Mouse (Mus musculus): ENCODE measurements around the gene Atp5l. TPM values are rescaled to one million over a fixed set of nuclear protein-coding genes. Genes with fewer than 3 reads are reported as not detected.
A peak's percentile ranks its signal among the peaks of the same experiment; 100 is the strongest.

Atp5l gene
- total RNA-seq, 1 experiment from 2014 or later = 228 TPM

DNA sequence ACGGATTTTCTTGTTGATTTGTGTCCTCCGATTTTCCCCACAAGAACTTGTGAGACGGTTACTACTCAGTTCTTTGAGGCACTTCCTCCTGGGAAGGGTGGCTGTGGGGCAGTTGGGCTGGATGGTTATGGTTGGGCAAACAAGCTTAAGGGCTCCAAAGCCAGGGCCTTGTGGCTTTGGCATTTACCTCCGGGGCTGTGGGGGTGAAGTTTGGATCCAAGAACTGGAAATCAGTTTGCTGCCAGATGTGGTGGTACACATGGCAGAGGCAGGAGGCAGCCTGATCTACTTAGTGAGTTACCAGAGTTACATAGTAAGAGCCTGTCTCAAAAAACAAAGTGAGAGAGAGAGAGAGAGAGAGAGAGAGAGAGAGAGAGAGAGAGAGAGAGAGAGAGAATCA is 16.7 kb downstream of the Atp5l start:
- no peak for ATAC-seq (replicated peaks; ENCODE audit: insufficient number of reproducible peaks, low FRiP score, low TSS enrichment, poor library complexity, severe bottlenecking)

DNA sequence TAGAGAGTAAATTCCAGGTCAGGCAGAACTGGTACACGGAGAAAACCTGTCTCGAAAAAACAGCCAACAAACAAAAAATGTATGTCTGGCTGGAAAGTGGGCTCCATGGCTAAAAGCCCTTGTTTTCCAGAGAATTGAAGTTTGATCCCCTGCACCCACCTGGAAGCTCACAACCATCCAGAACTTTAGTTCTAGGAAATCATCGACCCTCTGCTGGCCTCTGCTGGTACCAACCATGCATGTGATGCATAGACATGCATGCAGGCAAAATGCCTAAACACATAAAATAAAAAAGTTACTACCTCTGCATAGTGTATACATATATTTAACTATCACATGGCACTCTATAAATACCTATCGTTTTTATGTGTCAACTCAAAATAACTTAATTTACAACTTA is 20.1 kb downstream of the Atp5l start:
- ATAC-seq (replicated peaks; ENCODE audit: insufficient number of reproducible peaks, low FRiP score, low TSS enrichment, poor library complexity, severe bottlenecking) = no peak

DNA sequence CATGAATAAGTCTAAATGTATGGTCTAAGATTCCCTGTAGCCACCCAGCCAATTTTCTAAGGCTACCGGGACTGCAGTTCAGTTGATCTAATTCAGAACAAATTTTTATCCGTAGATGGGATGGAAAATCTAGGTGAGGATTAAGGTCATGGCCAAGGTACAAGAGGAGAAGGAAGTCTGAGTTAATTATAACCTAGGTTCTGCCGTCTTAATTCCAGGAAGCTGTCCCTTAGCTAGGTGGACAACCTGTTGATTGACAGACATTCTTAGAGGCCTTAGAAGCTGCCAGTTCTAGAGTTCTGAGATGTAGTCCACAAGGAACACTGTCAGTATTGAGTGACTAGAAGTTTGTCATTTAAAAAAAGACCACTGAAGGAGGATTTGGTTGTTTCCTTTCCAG is 20.8 kb downstream of the Atp5l start:
- ATAC-seq (replicated peaks; ENCODE audit: insufficient number of reproducible peaks, low FRiP score, low TSS enrichment, poor library complexity, severe bottlenecking) = no peak

DNA sequence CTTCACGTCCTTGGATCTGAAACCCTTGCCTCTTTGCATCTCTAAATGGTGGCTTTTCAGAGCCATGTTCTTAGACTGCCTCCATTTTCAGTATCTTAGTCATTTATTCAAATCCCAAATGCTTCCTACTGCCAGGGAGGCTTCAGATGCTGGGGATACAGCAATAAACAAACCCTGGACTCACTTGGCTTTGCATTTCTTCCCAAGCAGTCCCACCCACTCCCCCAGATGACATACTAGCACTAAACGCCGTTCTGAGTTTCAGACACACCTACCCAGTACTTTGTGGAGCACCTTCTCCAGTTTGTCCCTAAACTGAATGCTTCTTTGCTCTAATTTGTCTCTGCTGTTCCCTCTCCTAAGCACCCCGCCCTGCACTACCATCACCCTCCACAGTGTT is 23.5 kb downstream of the Atp5l start:
- no peak for ATAC-seq (replicated peaks; ENCODE audit: insufficient number of reproducible peaks, low FRiP score, low TSS enrichment, poor library complexity, severe bottlenecking)

DNA sequence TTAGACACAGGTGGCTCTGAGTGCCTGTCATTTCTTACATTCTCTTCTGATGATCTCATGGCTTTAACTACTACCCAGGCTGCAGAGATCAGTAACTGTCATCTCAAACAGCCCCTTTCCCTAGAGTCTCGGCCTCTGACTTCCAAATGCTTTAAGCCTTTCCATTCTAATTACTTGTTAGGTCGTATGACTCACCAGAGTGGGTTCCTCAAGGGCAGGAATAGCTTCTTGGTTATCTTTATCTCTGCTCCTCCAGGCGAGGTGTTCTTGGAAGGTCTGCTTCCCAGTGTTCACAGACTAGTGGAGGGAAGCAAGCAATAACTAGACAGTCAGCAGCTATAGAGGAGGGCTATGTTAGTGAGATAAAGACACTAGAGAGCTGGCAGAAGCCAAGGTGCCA is 27.9 kb downstream of the Atp5l start:
- no peak for ATAC-seq (replicated peaks; ENCODE audit: insufficient number of reproducible peaks, low FRiP score, low TSS enrichment, poor library complexity, severe bottlenecking)

DNA sequence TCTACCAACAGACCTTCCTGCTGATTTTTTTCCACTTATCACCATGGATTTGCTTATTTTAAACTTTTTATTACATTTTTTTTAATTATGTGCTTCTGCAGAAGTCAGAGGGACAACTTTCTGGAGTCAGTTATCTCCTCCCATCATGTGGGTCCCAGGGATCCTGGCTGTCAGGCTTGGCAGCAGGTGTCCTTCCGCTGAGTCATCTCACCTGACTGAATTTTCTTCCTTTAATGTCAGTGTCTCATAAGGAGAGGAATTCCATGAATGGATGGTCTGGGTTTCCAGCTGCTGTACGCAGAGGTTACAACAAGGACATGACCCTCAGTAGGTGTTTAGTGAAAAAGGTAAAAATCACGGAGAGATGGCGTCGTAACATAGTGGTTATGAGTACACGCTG is 29.3 kb downstream of the Atp5l start:
- no peak for ATAC-seq (replicated peaks; ENCODE audit: insufficient number of reproducible peaks, low FRiP score, low TSS enrichment, poor library complexity, severe bottlenecking)

DNA sequence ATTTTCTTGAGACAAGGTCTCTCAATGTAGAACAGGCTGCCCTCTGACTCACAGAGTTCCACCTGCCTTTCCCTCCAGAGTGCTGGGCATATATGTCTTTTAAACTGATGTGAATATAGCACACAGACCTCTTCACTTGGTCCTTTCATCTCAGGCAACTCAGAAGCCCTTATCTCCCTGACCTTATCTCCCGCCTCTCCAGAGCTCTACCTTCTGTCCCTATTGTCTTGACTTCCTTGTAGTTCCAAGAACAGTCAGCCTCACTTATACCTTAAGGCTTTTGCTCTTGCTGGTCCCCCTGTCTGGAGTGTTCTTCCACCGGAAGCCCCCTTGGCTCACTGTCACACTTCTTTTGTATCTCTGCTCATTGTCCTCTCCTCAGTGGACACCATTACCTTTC is 30.4 kb downstream of the Atp5l start:
- no peak for ATAC-seq (replicated peaks; ENCODE audit: insufficient number of reproducible peaks, low FRiP score, low TSS enrichment, poor library complexity, severe bottlenecking)

DNA sequence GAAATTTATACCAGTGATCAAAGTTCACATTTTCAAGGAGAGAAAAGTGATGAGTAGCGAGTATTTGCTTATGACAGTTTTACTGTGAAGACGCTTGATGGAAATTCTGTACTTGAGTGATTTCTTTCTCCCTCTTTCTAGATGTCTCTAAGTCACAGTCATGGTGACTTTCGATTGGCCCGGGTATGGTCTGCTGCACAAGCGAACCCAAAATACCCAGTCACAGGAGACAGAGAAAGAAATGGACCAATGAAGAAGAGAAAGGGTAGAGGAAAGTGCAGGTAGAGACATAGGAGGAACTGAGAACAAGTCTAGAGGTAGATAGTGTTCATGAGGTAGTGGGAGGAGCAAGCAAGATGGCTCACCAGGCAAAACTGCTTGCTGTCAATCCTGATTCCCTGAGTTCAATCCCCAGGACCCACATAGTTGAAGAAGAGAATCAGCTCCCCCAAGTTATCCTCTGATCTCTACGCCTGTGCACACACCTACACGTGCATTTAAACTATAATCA is 32.4 kb downstream of the Atp5l start:
- ATAC-seq (replicated peaks; ENCODE audit: insufficient number of reproducible peaks, low FRiP score, low TSS enrichment, poor library complexity, severe bottlenecking) = no peak

DNA sequence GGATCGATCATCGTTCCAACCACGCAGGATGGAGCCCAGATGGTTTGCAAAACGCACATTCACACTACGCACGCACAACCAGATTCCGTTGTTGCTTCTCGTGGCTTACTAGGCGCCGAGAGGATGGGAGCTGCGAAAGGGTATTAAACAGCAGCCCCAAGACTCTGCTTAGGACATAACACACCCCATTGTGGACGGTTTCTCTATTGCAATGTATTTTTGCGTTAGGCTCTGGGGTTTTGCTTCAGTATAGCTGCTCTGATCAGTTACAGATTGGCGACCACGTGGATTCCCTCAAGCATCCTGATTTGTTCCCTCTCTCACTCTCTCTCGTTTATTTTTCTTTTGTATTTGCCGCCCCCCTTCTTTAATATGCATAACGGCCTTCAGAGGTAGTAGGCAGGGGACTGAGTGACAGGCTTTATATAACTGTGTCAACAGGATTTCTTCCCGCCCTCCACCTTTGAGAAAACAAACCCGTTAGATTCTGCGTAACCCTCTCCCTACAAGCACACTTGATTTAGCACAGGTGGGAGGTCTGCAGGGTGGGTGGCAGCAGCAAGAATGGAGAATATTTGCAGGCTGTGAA is 37.5 kb downstream of the Atp5l start:
- ATAC-seq (replicated peaks; ENCODE audit: insufficient number of reproducible peaks, low FRiP score, low TSS enrichment, poor library complexity, severe bottlenecking) = no peak

DNA sequence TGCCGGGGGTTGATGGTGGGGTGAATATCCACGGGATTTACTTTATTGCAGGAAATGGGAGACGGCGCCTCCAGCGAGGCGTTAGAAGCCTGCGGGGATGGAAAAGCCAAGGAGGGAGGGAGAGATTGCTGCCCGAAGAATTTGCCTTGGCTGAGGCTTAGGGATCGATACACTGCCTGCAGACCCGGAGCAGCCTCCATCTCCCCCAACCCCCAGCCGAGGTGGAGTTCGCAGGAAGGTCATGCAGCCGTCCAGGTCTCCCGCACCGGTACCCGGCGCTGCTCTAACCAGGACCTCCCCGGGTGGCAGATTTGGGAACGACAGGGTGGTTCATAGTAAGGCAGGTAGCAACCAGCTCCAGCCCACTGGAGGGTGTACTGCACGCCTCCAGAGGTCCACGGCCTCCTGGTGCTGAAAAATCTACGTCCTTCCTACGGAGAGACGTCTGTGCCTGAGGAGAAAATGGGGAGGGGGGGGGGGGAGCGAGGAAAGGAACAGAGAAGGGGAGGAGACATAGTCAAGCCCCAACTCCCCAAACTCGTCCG is 38.0 kb downstream of the Atp5l start:
- peak; percentile 34; the same call in 1 of the 2 replicates for ATAC-seq (replicated peaks; ENCODE audit: insufficient number of reproducible peaks, low FRiP score, low TSS enrichment, poor library complexity, severe bottlenecking)

DNA sequence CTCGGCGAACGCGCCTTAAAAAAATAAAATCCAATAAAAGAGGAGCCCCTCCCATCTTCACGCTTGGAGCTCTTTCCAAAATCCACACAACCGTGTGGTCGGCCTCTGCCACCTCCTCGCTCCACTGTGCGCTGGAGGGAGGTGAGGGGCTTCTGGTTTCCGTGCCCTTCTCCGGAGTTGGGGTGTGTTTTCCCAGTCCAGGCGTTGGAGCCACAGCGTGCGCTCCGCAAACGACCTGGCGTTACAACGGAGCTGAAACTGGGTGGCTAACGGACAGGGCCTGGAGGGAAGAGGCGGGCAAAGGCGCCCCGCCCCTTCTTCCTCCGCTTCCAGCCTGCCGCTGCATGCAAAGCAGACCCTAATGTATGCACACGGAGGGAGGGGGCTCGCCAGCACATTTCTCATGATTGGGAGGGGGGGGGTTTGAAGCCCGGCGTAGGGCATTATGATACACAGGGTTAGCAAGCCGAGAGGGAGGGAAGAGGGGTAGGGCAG is 38.6 kb downstream of the Atp5l start:
- ATAC-seq (replicated peaks; ENCODE audit: insufficient number of reproducible peaks, low FRiP score, low TSS enrichment, poor library complexity, severe bottlenecking) = peak; percentile 29; the same call in 1 of the 2 replicates

DNA sequence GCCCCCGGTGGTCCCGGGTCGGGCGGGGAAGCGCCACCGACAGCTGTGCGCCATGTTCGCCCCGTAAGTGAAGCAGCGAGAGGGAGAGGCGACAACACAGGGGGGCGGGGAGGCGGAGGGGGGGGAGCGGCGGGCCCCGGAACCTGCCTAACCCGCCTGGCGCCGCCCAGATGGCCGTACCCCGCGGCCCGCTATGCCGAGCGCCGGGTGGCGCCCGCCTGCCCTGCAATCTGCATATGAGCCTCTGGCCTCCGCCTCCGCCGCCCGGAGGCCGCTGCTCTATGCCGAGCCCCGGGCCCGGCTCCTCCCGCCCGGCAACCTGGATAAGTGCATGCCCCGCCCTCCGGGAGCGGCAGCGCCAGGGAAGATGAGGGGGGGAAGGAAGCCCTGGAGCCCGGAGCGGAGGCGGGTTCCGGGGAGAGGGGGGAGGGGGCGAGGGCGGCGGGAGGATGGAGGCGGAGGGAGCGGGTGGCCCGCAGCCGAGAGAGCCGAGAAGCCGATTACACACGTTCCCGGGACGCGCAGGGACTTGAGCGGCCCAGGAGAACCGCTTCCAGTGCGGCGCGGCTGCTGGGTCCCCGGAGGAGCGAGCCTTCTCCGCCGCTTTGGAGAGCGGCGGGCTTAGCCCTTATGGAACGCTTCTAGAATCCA is 39.2 kb downstream of the Atp5l start, which contains the start of gene Kmt2a:
Gene Kmt2a (minus strand): TSS at position 76 of the 651 bp plus-strand sequence.
- peak; percentile 82 for ATAC-seq (replicated peaks; ENCODE audit: insufficient number of reproducible peaks, low FRiP score, low TSS enrichment, poor library complexity, severe bottlenecking)

DNA sequence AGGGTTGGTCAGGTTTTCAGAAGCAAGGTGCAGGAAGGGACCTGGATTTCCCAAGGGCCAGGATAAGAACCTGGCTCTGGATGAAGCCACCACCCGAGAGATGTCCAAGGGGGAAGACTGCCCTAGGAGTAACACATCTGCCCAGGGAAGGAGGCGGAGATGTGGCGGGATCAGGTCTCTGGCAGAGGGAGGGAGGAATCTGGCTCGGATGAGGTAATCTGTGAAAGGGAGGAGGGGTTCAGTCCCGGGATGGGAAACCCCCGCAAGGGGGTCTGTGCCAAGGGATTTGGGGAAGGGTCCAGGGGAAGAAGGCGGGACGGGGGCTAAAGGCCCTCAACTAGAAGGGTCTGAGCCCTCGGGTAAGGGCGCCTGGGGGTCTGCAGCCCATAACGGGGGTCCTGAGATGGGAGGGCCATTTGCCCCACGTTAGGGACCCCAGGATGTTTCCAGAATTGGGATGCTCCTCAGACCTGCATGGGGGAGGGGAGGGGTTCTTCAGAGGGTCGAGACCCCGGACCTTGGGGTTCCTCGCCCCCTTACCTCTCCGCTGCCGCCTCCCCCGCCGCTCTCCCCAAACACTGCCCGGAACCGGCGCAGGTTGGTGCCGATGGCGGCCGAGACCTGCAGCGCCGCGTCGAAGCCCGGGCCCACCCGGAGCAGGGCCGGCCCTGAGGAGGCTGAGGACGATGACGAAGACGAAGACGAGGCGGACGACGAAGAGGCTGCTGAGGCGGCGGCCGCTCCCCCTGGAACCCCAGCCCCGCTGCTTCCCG is 40.0 kb downstream of the Atp5l start:
- no peak for ATAC-seq (replicated peaks; ENCODE audit: insufficient number of reproducible peaks, low FRiP score, low TSS enrichment, poor library complexity, severe bottlenecking)

DNA sequence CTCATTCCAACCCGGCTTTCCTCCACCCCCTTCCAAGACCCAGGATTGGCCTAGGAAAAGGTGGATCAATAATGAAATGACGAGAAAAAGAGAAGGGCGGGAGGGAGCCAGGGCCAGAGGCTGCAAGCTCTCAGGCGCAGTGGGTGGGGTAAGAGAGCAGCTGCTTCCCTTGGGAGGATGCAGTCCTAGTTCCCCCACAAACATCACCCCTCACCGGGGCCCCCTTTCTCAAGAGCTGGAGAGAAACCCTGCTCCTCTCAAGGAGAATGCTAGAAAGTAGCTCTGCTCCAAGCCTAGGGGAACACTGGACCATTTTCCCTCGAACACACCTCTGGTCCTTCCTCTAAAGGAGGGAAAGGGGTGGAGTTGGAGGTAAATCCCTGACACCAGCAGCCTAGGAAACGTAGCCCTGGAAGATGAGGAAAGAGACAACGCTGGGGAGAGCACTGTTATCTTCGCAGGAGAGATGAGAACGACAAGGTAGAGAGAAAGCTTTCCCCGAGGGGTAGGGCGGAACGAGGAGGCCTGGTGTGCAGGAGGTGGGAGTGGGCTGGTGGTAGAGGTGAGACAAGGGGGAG is 40.8 kb downstream of the Atp5l start:
- ATAC-seq (replicated peaks; ENCODE audit: insufficient number of reproducible peaks, low FRiP score, low TSS enrichment, poor library complexity, severe bottlenecking) = no peak

DNA sequence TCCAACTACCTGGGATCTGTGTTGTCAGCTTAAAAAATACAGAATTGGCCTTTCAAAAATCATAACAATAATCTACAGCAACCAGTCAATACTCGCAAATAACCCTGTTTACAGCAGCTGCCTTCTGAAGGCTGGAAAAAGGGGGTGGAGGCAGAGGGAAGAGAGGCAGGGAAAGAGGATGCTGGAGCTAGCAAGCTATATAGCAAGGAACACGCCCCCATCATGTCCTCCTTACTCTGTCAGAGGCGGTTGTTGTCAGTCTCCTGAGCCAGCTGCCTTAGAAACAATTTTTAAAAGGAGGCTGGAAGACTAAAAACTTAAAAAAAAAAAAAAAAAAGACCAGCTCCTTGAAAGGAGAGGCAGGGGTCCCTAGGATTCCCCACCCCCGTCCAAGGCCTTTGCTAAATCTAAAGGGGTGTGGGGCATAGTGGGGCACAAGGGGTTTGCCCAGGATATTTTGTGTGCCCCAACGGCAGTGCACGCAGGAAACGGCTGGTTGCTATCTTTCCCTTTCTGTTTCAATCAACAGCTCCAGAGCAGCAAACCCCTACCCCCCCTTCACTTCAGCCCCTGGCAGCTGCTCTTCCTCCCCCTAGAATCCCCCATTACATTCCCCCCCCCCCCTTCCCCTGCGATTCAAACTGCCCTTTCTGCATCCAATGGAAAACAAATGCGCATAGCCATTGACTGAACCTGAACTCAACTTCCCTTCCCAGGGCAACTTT is 41.6 kb downstream of the Atp5l start:
- no peak for ATAC-seq (replicated peaks; ENCODE audit: insufficient number of reproducible peaks, low FRiP score, low TSS enrichment, poor library complexity, severe bottlenecking)

DNA sequence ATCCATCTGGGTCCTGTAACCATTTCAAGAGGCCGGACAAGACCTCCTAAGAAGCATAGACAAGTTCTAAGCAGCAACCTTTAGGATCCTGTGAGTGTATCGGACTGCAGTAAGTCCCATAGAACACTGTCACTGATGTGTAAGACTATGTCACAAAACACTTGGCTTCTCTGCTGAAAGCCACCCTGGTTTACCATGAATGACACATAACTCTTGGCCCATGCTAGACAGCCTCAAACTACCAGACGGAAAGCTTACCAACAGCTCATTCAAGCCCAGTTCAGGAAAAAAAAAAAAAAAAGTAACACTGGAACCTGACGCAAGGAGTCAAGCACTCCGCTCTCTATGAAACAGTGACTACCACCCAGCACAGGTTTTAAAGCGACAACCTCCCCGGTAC is 42.9 kb downstream of the Atp5l start:
- no peak for ATAC-seq (replicated peaks; ENCODE audit: insufficient number of reproducible peaks, low FRiP score, low TSS enrichment, poor library complexity, severe bottlenecking)

DNA sequence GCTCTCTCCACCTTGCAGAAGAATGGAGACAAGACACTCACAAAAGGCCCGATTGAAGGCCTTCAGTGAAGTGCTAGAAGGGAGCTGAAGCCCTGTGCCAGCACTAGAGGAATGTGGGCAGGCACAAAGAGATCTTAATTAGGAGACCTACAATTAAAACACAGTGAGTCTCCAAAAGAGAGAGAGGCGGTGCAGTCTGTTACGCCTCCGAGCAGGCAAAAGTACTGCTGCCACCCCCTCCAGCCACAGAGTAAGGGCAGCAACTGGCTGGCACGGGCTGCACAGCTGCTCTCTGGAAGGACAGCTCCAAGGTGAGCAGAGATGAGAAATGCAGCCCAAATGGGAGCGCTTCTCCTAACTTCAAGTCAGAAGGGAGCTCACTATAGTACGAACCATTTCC is 45.1 kb downstream of the Atp5l start:
- no peak for ATAC-seq (replicated peaks; ENCODE audit: insufficient number of reproducible peaks, low FRiP score, low TSS enrichment, poor library complexity, severe bottlenecking)

DNA sequence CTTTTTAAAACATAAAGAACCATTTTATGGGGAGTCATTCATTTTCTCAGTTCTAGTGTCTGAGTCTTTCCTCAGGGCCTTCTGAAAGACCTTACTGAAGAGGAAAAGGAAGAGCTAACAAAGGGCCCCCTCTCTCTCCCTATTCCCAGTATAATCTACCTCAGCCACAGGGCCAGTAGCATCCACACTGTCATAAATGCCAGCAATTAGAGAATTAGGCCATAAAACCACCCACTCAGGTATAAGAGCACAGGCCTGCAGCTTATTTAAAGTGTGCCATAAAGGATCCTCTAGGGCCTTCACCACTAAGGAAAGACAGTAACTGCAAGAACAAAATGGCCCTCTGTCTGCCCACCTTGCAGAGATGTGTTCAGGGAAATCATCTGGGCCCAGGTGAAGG is 46.3 kb downstream of the Atp5l start:
- ATAC-seq (replicated peaks; ENCODE audit: insufficient number of reproducible peaks, low FRiP score, low TSS enrichment, poor library complexity, severe bottlenecking) = no peak
